Mouse (Mus musculus) C2C12 (cell line): ENCODE measurements at regions not wholly inside any gene's neighbourhood (a gene's known extent, or its start where the extent isn't known, plus 50 kb on each side); places are given as distances from the start of the nearest gene placed in this dataset.

Experiments
- CEBPB ChIP-seq: IDR thresholded peaks from one replicate; pipeline ENCODE4 v1.6.1; 2011; ENCODE audit warnings: low read depth, mild to moderate bottlenecking, control low read depth, moderate library complexity
- CTCF ChIP-seq: IDR thresholded peaks from one replicate; pipeline ENCODE4 v1.5.1; 2011; ENCODE audit not compliant: control insufficient read depth, insufficient read depth, insufficient read length
- MAX ChIP-seq: IDR thresholded peaks from one replicate; pipeline ENCODE4 v1.6.1; 2011; ENCODE audit warnings: mild to moderate bottlenecking, control low read depth
- MYOG ChIP-seq: IDR thresholded peaks from one replicate; pipeline ENCODE4 v1.6.1; 2011; ENCODE audit not compliant: control insufficient read depth, insufficient read length; ENCODE audit errors: extremely low read depth
- USF1 ChIP-seq: IDR thresholded peaks from one replicate; pipeline ENCODE4 v1.6.1; 2011; ENCODE audit warnings: low read depth, mild to moderate bottlenecking, control low read depth, moderate library complexity

GRCm38 (mm10) chr4:81178782-81179135 lies 263.9 kb downstream of the Mpdz start:
- TF ChIP-seq USF1, result no peak
- TF ChIP-seq CTCF, result peak; percentile 96
- no peak for TF ChIP-seq MAX
- no peak for TF ChIP-seq CEBPB
- TF ChIP-seq MYOG, result no peak
